Mouse (Mus musculus) heart, adult 2 months (tissue): ENCODE data around the gene Tldc1.

Experiments
- CTCF ChIP-seq: fragments of 200-600 bp; IDR thresholded peaks from 2 replicates; pipeline ENCODE4 v1.8.1; 2022; ENCODE audit warnings: antibody characterized with exemption, mild to moderate bottlenecking, moderate library complexity
- POLR2A ChIP-seq: fragments of 200-500 bp; IDR thresholded peaks from 2 replicates; pipeline ENCODE4 v1.6.1; 2011; ENCODE audit warnings: mild to moderate bottlenecking, low read depth, low read length, control low read depth; ENCODE audit not compliant: insufficient read depth

DNA sequence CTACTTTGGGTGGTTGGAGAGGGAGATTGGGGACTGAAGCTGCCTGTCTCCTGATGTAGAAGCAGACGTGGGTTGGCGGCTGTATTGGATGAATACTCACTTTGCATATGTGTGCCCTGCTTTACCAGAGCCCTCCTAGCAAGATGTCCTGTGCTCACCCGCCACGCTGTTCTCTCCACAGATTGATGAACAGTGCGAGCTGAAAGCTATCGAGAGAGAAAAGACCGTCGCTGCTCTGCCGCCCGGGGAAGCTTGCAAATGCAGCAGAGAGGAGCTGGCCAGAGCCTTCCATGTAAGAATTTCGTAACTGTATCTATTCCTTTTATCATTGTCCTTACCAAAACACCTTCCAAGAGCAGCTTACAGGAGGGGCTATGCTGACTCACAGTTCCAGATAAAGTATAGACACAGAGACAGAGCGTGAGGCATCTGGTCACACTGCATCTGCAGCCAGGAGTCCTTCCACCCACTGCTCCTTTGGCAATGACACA, 59.2 kb downstream of the Tldc1 start:
- TF ChIP-seq CTCF (no peak), POLR2A (no peak)
